10 mouse cellular contexts compared by ENCODE assay signal in genomic region chr7:107738726-107739125, GRCm38 (mm10). TPM values are rescaled to one million over a fixed set of nuclear protein-coding genes. Genes with fewer than 3 reads are reported as not detected.
DNase-seq lines count a peak whose midpoint lies in the region; ATAC-seq and TF ChIP-seq lines count a peak whose summit lies in the region.
"Had no signal": no experiment of that assay in that cellular context is flagged by ENCODE, and none has a peak within 500 bp of the region (broad histone marks: within the 10 kb centered on the region; RNA-seq: fewer than 3 reads in every experiment).

No protein-coding gene starts in this region.

- TF ChIP-seq CTCF in intestine, postnatal 0 days (IDR thresholded peaks at IDR 0.05; ENCODE audit: low read depth), result peak; percentile 58

- WGBS in intestine, postnatal 0 days, result 30% methylated on average over 2 of the region's 2 CpGs
- 46% methylated on average over 2 of the region's 2 CpGs for WGBS in intestine, embryonic 15.5 days
- 37% methylated on average over 2 of the region's 2 CpGs for WGBS in midbrain, embryonic 11.5 days

- no peak overlapping the region for H3K27ac ChIP-seq in intestine, postnatal 0 days (ENCODE audit: low read depth, low read length)
- H3K27ac ChIP-seq in intestine, embryonic 15.5 days, result no peak overlapping the region
- no peak overlapping the region for H3K27ac ChIP-seq in midbrain, embryonic 11.5 days (ENCODE audit: low read depth, low read length)

- no peak overlapping the region for H3K4me2 ChIP-seq in intestine, postnatal 0 days (replicated peaks; ENCODE audit: low read depth)
- H3K4me2 ChIP-seq in intestine, embryonic 15.5 days (replicated peaks), result no peak overlapping the region
- no peak overlapping the region for H3K4me2 ChIP-seq in midbrain, embryonic 11.5 days

- no peak overlapping the region for H3K4me3 ChIP-seq in intestine, postnatal 0 days (ENCODE audit: low read depth, low read length)
- H3K4me3 ChIP-seq in intestine, embryonic 15.5 days (replicated peaks), result no peak overlapping the region
- no peak overlapping the region for H3K4me3 ChIP-seq in midbrain, embryonic 11.5 days (ENCODE audit: low read depth, low read length)

- H3K4me1 ChIP-seq in intestine, postnatal 0 days (replicated peaks; ENCODE audit: control insufficient read depth, insufficient read depth, low read length), result no peaks in the 10 kb centered on the region
- no peaks in the 10 kb centered on the region for H3K4me1 ChIP-seq in intestine, embryonic 15.5 days (replicated peaks)
- H3K4me1 ChIP-seq in midbrain, embryonic 11.5 days (ENCODE audit: control insufficient read depth, insufficient read depth, low read length), result no peaks in the 10 kb centered on the region

- H3K27me3 ChIP-seq in intestine, postnatal 0 days (replicated peaks; ENCODE audit: control insufficient read depth, insufficient read depth, low read length), result no peaks in the 10 kb centered on the region
- no peaks in the 10 kb centered on the region for H3K27me3 ChIP-seq in intestine, embryonic 15.5 days (replicated peaks)
- no peaks in the 10 kb centered on the region for H3K27me3 ChIP-seq in midbrain, embryonic 11.5 days (ENCODE audit: control insufficient read depth, insufficient read depth, low read length)

- no peaks in the 10 kb centered on the region for H3K9me3 ChIP-seq in intestine, postnatal 0 days (ENCODE audit: control insufficient read depth)
- no peaks in the 10 kb centered on the region for H3K9me3 ChIP-seq in intestine, embryonic 15.5 days
- no peaks in the 10 kb centered on the region for H3K9me3 ChIP-seq in midbrain, embryonic 11.5 days (ENCODE audit: control insufficient read depth, low read length)

- H3K36me3 ChIP-seq in intestine, postnatal 0 days (ENCODE audit: control insufficient read depth, insufficient read depth), result peaks cover 45% of the 10 kb centered on the region
- H3K36me3 ChIP-seq in intestine, embryonic 15.5 days, result no peaks in the 10 kb centered on the region; the same call in 1 of the 2 replicates
- no peaks in the 10 kb centered on the region for H3K36me3 ChIP-seq in midbrain, embryonic 11.5 days (ENCODE audit: control insufficient read depth, insufficient read depth, low read length)

- H3K9ac ChIP-seq in intestine, postnatal 0 days (ENCODE audit: low read depth, low read length), result no peak overlapping the region
- H3K9ac ChIP-seq in intestine, embryonic 15.5 days, result no peak overlapping the region
- no peak overlapping the region for H3K9ac ChIP-seq in midbrain, embryonic 11.5 days (ENCODE audit: low read length)

- no peak for ATAC-seq in intestine, postnatal 0 days
- ATAC-seq in intestine, embryonic 15.5 days, result no peak
- peak; percentile 62; the same call in 1 of the 2 replicates for ATAC-seq in common myeloid progenitor, adult 5-6 weeks (replicated peaks; ENCODE audit: low read depth, poor library complexity, severe bottlenecking)
- ATAC-seq in midbrain, embryonic 11.5 days (ENCODE audit: low FRiP score), result 0 out of 2 replicates have a peak, but pooled peaks have one; percentile 48
- ATAC-seq in monocyte, adult 5-6 weeks (replicated peaks; ENCODE audit: insufficient number of reproducible peaks, low FRiP score, low TSS enrichment, poor library complexity, severe bottlenecking), result no peak

- peak; percentile 1 for DNase-seq in 416B (ENCODE audit: low read depth)
- peak; percentile 85 for DNase-seq in midbrain, embryonic 11.5 days (ENCODE audit: low spot score, missing footprints)
- no peak for DNase-seq in cerebellum, postnatal 36 days
- no peak for DNase-seq in heart, adult 8-10 months (ENCODE audit: low spot score)

RNA-seq across cellular contexts. Expression of gene Cyb5r2, which starts 19.1 kb away (rescaled TPM):
- polyA plus RNA-seq in intestine, postnatal 0 days (2015; fragmentation: Nextera tagmentation; extraction: Ambion mirVana), result 0.13 TPM in 1 of 2 replicates, not detected in the other
- polyA plus RNA-seq in intestine, embryonic 15.5 days (2015; fragmentation: Nextera tagmentation; extraction: Ambion mirVana), result 0.14 and 0.15 TPM in 2 replicates
- total RNA-seq in common myeloid progenitor, adult 5-6 weeks (2017), result not detected in 2 replicates
- polyA plus RNA-seq in midbrain, embryonic 11.5 days (2014; fragmentation: Nextera tagmentation; extraction: Ambion mirVana), result 0.56 TPM in 1 of 2 replicates, not detected in the other
- not detected in 3 replicates for total RNA-seq in monocyte, adult 5-6 weeks (2017)
- under 1 TPM in 1 of 4 experiments, not detected in 3; 0.16 TPM for total RNA-seq in heart, adult 8-10 months (2022)
- total RNA-seq: liver, adult 2 months had no signal
- polyA plus RNA-seq: small intestine, adult 2 months had no signal

Comparison
In these comparisons a context has a peak if more than half of its experiments do, and no peak if none do; other contexts are left out.
1. ATAC-seq: peak in common myeloid progenitor, adult 5-6 weeks (single experiment) and midbrain, embryonic 11.5 days (single experiment); none in intestine, postnatal 0 days (single experiment), intestine, embryonic 15.5 days (single experiment) and monocyte, adult 5-6 weeks (single experiment).
2. DNase-seq: peak in 416B (single experiment) and midbrain, embryonic 11.5 days (single experiment); none in cerebellum, postnatal 36 days (0 of 2) and heart, adult 8-10 months (single experiment).